Mouse (Mus musculus) gastrocnemius, adult 2 months (tissue): ENCODE results near the gene Ankrd40. TPM values are rescaled to one million over a fixed set of nuclear protein-coding genes. Genes with fewer than 3 reads are reported as not detected.

Source experiments
- DNase-seq: peaks from one replicate; pipeline ENCODE4 v3.0.0; 2022
- H3K27ac ChIP-seq: fragments of 200-600 bp; 2 replicates; pipeline ENCODE4 v1.8.1; 2022; ENCODE audit warnings: mild to moderate bottlenecking
- H3K4me3 ChIP-seq: fragments of 200-600 bp; 2 replicates; pipeline ENCODE4 v1.8.1; 2022; ENCODE audit warnings: mild to moderate bottlenecking, moderate library complexity
- CTCF ChIP-seq: fragments of 200-600 bp; IDR thresholded peaks from 2 replicates; pipeline ENCODE4 v1.8.1; 2022; ENCODE audit warnings: antibody characterized with exemption, mild to moderate bottlenecking, moderate library complexity
- intact Hi-C: fragments of 180-260 bp; cut with DNase I; formaldehyde crosslinking; loops from one replicate; pipeline ENCODE4 v1.15.1; 2025
- total RNA-seq, 2 experiments: library from RNA; stranded (reverse); gene quantifications; 2 replicates each; pipeline ENCODE4 v1.2.3; 2021

Gene Ankrd40
- total RNA-seq, 2 experiments from 2014 or later, result 203 to 264 TPM

DNA sequence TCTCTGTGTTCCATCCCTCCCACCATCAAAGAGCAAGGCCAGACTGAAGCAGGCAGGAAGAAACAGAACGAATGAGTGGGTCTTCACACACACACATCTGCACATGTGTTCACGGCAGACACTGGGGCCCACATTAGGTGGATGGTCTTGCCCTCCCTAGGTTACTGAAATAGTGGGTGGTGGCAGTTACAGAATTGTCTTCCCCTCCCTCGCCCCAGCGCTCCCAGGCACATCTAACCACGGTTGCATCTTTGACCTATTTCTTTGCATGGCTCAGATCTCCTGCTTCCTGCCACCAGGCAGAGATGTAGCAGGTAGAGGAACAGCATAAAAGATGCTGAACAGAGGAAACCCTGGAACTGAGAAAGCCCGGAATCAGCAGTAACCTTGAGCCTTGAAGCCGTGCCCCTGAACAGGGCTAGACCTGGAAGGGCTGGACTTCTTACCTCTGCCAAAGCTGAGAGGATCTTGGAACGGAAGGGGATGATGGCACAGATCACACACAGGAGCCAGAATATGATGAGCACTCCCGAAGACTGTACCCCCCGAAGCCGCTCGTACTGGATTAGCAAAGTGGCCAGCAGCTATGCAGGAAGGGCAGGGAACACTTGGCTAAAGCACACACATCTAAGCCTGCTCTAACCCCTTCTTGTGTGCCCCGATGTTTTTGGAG is 46.6 kb downstream of the Ankrd40 start:
- Histone ChIP-seq H3K27ac (no peak overlapping the region), H3K4me3 (no peak overlapping the region)
- intact Hi-C loops, result no loop called here
- no peak for DNase-seq
- no peak for TF ChIP-seq CTCF

DNA sequence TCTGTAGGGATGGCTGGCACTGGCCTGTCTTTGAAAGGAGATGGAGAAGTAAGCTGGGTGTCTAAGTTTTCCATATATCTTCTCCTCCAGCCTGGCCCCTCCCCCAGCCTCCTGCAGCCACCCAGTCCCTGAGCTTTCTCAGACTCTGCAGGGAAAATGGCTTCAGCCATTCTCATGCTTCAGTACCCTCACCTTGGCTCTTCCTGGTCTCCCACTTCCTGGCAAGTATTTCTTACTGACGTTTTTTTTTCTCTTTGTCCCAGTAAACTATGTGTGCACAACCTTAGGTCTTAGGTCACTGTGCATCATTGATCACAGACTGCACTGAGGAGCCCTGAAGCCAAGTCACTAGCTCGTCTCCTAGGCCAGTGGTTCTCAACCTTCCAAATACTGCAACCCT is 51.3 kb downstream of the Ankrd40 start:
- DNase-seq, result no peak
- H3K4me3 ChIP-seq, result no peak overlapping the region
- no peak overlapping the region for H3K27ac ChIP-seq
- TF ChIP-seq CTCF, result no peak
- intact Hi-C loops, result no loop called here

DNA sequence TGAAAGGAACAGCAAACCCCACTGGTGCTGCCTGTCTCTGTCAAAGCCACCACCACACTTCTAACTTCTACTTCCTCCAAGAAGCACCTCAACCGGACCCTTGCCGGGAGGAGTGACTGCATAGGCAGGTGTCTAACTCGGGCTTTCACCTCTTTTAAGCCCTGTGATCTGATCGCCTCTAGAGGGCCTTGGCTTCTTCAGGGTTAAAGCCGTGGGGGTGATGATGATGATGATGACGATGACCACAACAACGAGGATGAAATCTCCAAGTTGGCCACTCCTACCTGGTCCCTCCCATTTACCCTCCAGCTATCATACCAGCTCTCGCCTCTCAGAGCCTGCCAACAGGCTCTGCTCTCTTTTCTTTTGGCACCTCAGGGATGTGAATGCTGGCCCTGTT is 51.9 kb downstream of the Ankrd40 start:
- no peak overlapping the region for H3K4me3 ChIP-seq
- TF ChIP-seq CTCF, result no peak
- intact Hi-C loops, result no loop called here
- no peak overlapping the region for H3K27ac ChIP-seq
- DNase-seq, result no peak

DNA sequence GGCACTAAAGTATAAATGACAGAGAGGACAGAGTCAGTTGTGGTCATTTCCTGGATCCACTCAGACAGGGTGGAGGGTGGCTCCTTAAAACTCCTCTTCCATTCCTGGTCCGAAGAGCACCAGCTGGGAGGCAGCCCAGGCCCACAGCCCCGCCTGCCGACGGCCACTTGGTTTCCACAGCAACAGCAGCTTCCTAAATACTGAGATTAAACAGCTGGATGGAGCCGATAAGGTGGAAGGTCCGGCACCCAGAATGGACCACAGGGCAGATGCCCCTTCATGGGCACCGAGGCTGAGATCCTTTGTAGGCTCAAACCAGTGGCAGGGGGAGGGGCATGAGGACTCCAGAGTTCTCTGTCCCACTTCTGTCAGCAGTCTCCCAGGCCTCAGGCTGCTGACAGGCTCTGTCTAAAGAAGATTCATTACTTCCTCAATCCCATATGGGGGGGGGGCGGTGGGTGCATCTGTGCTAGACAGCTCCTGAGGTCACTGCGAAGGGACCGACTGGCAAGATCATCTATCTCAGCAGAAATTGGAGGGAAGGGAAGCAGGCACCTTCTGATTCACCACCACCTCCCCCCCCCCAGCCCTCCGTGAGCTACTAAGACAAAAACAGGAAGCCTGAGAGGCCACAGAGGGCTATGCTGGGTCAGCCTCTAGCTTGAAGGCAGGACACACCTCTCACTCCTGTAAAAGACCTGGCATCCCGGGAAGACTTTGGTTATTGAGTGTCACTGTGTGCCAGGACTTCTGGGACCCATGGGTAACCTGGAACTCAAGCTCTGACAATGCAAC is 58.4 kb downstream of the Ankrd40 start:
- peak; percentile 33 for DNase-seq
- H3K27ac ChIP-seq, result peak overlapping the region; percentile 43; the same call in 1 of the 2 replicates
- peak overlapping the region; percentile 45 for H3K4me3 ChIP-seq
- no peak for TF ChIP-seq CTCF
- intact Hi-C loops, result no loop called here

DNA sequence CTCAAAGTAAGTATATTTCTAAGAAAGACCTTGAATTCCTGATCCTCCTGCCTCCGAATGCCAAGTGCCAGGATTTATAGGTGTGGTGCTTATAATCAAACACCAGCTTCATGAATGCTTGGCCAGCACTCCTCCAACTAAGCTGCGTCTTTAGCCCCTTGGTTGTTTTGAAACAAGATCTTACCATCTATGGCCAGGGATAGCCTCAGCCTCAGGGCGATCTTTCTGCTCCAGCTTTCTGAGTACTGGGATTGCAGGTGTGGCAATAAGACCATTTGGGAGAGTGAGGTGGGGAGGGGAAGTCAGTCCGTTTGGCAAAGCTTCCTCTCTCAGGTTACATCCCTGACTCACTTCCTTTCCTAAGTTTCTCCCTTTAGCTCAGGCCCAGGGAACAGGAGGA is 60.0 kb downstream of the Ankrd40 start:
- DNase-seq, result no peak
- intact Hi-C loops, result no loop called here
- no peak for TF ChIP-seq CTCF
- Histone ChIP-seq H3K4me3 (no peak overlapping the region), H3K27ac (no peak overlapping the region)

DNA sequence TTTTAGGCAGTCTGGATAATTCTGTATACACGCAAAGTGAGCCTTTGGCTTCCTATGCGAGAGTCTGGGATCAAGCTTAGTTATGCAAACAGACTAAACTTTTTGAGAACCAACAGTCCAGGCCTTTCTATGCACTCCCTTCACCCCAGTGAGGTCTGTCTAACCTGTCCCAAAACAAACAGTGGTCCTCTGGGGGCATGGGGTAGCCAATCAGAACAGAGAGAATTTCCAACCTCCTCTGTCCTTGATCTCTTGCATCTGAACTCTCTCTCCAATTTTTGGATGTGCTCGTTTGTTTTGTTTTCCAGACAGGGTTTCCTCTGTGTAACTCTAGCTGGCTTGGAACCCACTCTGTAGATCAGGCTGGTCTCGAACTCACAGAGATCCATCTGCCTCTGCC is 61.2 kb downstream of the Ankrd40 start:
- Histone ChIP-seq H3K4me3 (no peak overlapping the region), H3K27ac (no peak overlapping the region)
- intact Hi-C loops, result no loop called here
- DNase-seq, result no peak
- no peak for TF ChIP-seq CTCF

DNA sequence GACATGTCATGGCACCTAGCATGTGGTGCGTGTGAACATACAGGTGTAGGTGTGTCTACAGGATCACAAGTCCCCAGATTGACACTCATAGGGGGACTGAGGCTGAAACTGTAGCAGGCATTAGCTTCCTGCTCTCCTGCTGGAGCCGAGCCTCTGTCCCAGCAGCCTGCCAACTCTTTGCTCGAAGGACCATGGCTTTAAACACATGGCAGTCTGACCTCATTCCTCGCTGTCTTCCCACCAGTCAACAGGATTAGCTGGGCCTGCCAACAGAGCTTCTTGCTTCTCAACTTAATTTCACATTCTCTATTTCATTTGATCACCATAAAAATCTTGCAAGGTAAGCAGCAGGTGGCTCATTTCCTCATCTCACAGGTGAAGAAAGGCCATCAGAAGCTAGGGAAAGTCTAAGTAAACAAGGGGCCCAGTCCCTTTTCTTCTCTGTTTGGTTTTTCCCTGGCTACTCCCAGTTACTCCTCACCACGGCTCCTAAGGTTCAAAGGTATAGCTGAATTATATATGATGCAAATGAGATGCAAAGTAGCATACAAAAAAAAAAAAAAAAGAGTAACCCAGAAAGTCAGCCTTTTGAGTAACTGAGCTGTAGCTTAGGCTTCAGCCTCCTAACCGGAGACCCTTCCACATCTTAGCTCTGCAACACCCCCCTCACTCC is 62.1 kb downstream of the Ankrd40 start:
- TF ChIP-seq CTCF, result no peak
- intact Hi-C loops, result no loop called here
- Histone ChIP-seq H3K27ac (no peak overlapping the region), H3K4me3 (no peak overlapping the region)
- DNase-seq, result peak; percentile 35

DNA sequence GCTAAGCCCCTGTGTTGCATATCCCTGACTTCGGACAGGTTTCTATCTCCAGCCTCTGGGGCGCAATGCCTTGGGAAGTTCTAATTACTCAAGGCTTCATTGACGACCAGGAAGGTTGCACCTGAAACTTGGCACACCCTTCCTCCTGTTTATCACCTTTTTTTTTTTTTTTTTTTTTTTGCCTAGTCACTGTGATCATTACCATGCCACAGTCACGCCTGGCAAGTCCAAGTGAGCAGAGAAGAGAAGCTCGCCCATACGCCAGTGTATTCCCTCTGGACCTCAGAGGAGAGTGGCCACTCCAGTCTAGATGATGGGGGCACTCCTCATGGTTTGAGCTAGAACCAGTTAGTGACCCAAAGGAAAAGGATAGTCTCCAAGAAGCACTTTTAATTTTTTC is 63.0 kb downstream of the Ankrd40 start:
- no peak for DNase-seq
- intact Hi-C loops, result no loop called here
- H3K27ac ChIP-seq, result no peak overlapping the region
- H3K4me3 ChIP-seq, result no peak overlapping the region
- no peak for TF ChIP-seq CTCF

Other genes with a start within 250 kb of the Ankrd40 start
- 100 to 1,000 TPM; 177 to 277 TPM for gene Tob1, start 116.5 kb upstream of the Ankrd40 start, total RNA-seq
- gene Wfikkn2, start 82.0 kb upstream of the Ankrd40 start, total RNA-seq, result 1 to 10 TPM; 6.9 to 8.3 TPM
- gene Gm21885, start 46.1 kb upstream of the Ankrd40 start, total RNA-seq, result not detected
- 10 to 100 TPM; 41.1 to 48.6 TPM for gene Luc7l3, start 6.0 kb upstream of the Ankrd40 start, total RNA-seq
- gene Abcc3, start 65.0 kb downstream of the Ankrd40 start, total RNA-seq, result under 1 TPM; 0.46 to 0.53 TPM
- 1 to 10 TPM; 1.2 to 3.0 TPM for gene Cacna1g, start 146.2 kb downstream of the Ankrd40 start, total RNA-seq
- not detected for gene Spata20, start 158.2 kb downstream of the Ankrd40 start, total RNA-seq
- gene Epn3, start 172.0 kb downstream of the Ankrd40 start, total RNA-seq, result under 1 TPM in 1 of 2 experiments, not detected in 1; 0.05 TPM
- not detected for gene Mycbpap, start 193.7 kb downstream of the Ankrd40 start, total RNA-seq
- gene Rsad1, start 221.3 kb downstream of the Ankrd40 start, total RNA-seq, result 1 to 10 TPM; 2.9 to 4.1 TPM
- 10 to 100 TPM in 1 of 2 experiments, 1 to 10 TPM in 1; 9.5 to 69.2 TPM for gene Chad, start 237.0 kb downstream of the Ankrd40 start, total RNA-seq